Mouse (Mus musculus) stomach, postnatal 0 days (tissue): ENCODE results near the gene Pck1. TPM values are rescaled to one million over a fixed set of nuclear protein-coding genes. Genes with fewer than 3 reads are reported as not detected.
A peak's percentile ranks its signal among the peaks of the same experiment; 100 is the strongest.

Experiments
- ATAC-seq: fragments of 200-750 bp; cut with Nextera tagmentation; 2 replicates; pipeline ENCODE4 v1.8.0; 2017; ENCODE audit not compliant: low FRiP score, low TSS enrichment
- DNase-seq: peaks from one replicate; pipeline ENCODE4 v3.0.0-alpha.2; 2016; ENCODE audit warnings: low spot score
- H3K27ac ChIP-seq: fragments of 300-500 bp; sonication (generic); replicated peaks from 2 replicates; pipeline ENCODE4 v1.5.1; 2014; ENCODE audit warnings: mild to moderate bottlenecking, control low read depth
- H3K27me3 ChIP-seq: fragments of 300-500 bp; sonication (generic); 2 replicates; pipeline ENCODE4 v1.6.1; 2014; ENCODE audit warnings: low read length; ENCODE audit not compliant: control insufficient read depth, insufficient read depth
- H3K36me3 ChIP-seq: fragments of 300-500 bp; sonication (generic); 2 replicates; pipeline ENCODE4 v1.6.1; 2014; ENCODE audit warnings: low read length, mixed read lengths; ENCODE audit not compliant: control insufficient read depth, insufficient read depth
- H3K4me1 ChIP-seq: fragments of 300-500 bp; sonication (generic); replicated peaks from 2 replicates; pipeline ENCODE4 v1.6.1; 2014; ENCODE audit warnings: antibody characterized with exemption; ENCODE audit not compliant: control insufficient read depth, insufficient read depth
- H3K4me2 ChIP-seq: fragments of 300-500 bp; sonication (generic); replicated peaks from 2 replicates; pipeline ENCODE4 v1.6.1; 2014; ENCODE audit warnings: low read depth, mild to moderate bottlenecking, control low read depth, moderate library complexity
- H3K4me3 ChIP-seq: fragments of 300-500 bp; sonication (generic); 2 replicates; pipeline ENCODE4 v1.5.1; 2014; ENCODE audit warnings: low read depth, low read length, control low read depth
- H3K9ac ChIP-seq: fragments of 300-500 bp; sonication (generic); 2 replicates; pipeline ENCODE4 v1.6.1; 2014; ENCODE audit warnings: mild to moderate bottlenecking, low read length, control low read depth, mixed read lengths
- H3K9me3 ChIP-seq: fragments of 300-500 bp; sonication (generic); 2 replicates; pipeline ENCODE4 v1.6.1; 2016; ENCODE audit warnings: low read length; ENCODE audit not compliant: control insufficient read depth
- CTCF ChIP-seq: IDR thresholded peaks from 2 replicates; pipeline ENCODE4 v1.5.1; 2016; ENCODE audit warnings: antibody characterized with exemption, low read depth, mild to moderate bottlenecking, moderate library complexity
- EP300 ChIP-seq: optimal IDR thresholded peaks from 2 replicates; pipeline ENCODE3; 2016; ENCODE audit warnings: antibody characterized with exemption
- WGBS: fragments of 180-500 bp; shearing (Covaris S2); extraction: QIAGEN DNeasy Blood & Tissue Kit; methylation state at CpG from one replicate; pipeline ENCODE4 v1.1.7; 2014; 5-methylcytosine and 5-hydroxymethylcytosine counted together
- polyA plus RNA-seq: library from polyadenylated mRNA; unstranded; fragments of >200 nt; fragmentation: Nextera tagmentation; extraction: Ambion mirVana; gene quantifications from 2 replicates; pipeline ENCODE4 v1.2.1, GENCODE M21; 2015

Gene Pck1
- polyA plus RNA-seq, 1 experiment from 2014 or later: 0.59 TPM

- DNase-seq (peak; percentile 11), ATAC-seq (no peak)
- no peaks in the 10 kb centered on the region for H3K27me3 ChIP-seq
- H3K4me1 ChIP-seq: peaks cover 16% of the 10 kb centered on the region; the same call in 1 of the 2 replicates
- no peak overlapping the region for H3K4me3 ChIP-seq
- H3K36me3 ChIP-seq: no peaks in the 10 kb centered on the region
- H3K27ac ChIP-seq: peak overlapping the region; percentile 90
- 91% methylated on average over 1 of the region's 1 CpGs for WGBS
- H3K9ac ChIP-seq: no peak overlapping the region
- no peaks in the 10 kb centered on the region for H3K9me3 ChIP-seq
- no peak for TF ChIP-seq CTCF
- no peak overlapping the region for H3K4me2 ChIP-seq
Measured at GRCm38 (mm10) chr2:173172386-173172785, 19.5 kb downstream of the Pck1 start.

GRCm38 (mm10) chr2:173173008-173173407 is 20.2 kb downstream of the Pck1 start:
- H3K4me1 ChIP-seq: peaks cover 16% of the 10 kb centered on the region; the same call in 1 of the 2 replicates
- no peak for DNase-seq
- no peak overlapping the region for H3K4me3 ChIP-seq
- no peaks in the 10 kb centered on the region for H3K9me3 ChIP-seq
- WGBS: 33% methylated on average over 2 of the region's 2 CpGs
- no peaks in the 10 kb centered on the region for H3K27me3 ChIP-seq
- ATAC-seq: no peak
- H3K4me2 ChIP-seq: peak overlapping the region; percentile 3
- H3K9ac ChIP-seq: no peak overlapping the region
- no peaks in the 10 kb centered on the region for H3K36me3 ChIP-seq
- peak overlapping the region; percentile 90 for H3K27ac ChIP-seq
- TF ChIP-seq CTCF: no peak
- no peak for TF ChIP-seq EP300

- Histone ChIP-seq H3K27me3 (no peaks in the 10 kb centered on the region), H3K4me1 (peaks cover 16% of the 10 kb centered on the region; the same call in 1 of the 2 replicates), H3K27ac (peak overlapping the region; percentile 90), H3K4me2 (peak overlapping the region; percentile 43), H3K9ac (0 out of 2 replicates have a peak overlapping the region, but pooled peaks have one; percentile 50), H3K4me3 (peak overlapping the region; percentile 6), H3K9me3 (no peaks in the 10 kb centered on the region), H3K36me3 (no peaks in the 10 kb centered on the region)
- TF ChIP-seq CTCF (no peak), EP300 (peak; percentile 42)
- peak; percentile 66 for DNase-seq
- 4% methylated on average over 22 of the region's 22 CpGs for WGBS
- ATAC-seq: peak; percentile 78
Measured at GRCm38 (mm10) chr2:173173521-173174511, 21.0 kb downstream of the Pck1 start.

- Histone ChIP-seq H3K27me3 (no peaks in the 10 kb centered on the region), H3K9ac (no peak overlapping the region), H3K36me3 (no peaks in the 10 kb centered on the region), H3K9me3 (no peaks in the 10 kb centered on the region), H3K4me3 (no peak overlapping the region), H3K27ac (peak overlapping the region; percentile 90), H3K4me1 (peaks cover 16% of the 10 kb centered on the region; the same call in 1 of the 2 replicates), H3K4me2 (peak overlapping the region; percentile 17)
- 25% methylated on average over 1 of the region's 1 CpGs for WGBS
- no peak for ATAC-seq
- TF ChIP-seq EP300 (no peak), CTCF (no peak)
- no peak for DNase-seq
Measured at GRCm38 (mm10) chr2:173174569-173174968, 21.7 kb downstream of the Pck1 start.

GRCm38 (mm10) chr2:173175703-173176102 is 22.9 kb downstream of the Pck1 start:
- no peak for ATAC-seq
- Histone ChIP-seq H3K36me3 (no peaks in the 10 kb centered on the region), H3K4me2 (no peak overlapping the region), H3K9me3 (no peaks in the 10 kb centered on the region), H3K9ac (no peak overlapping the region), H3K4me3 (no peak overlapping the region), H3K27me3 (no peaks in the 10 kb centered on the region), H3K4me1 (peaks cover 16% of the 10 kb centered on the region; the same call in 1 of the 2 replicates), H3K27ac (no peak overlapping the region)
- no peak for DNase-seq
- WGBS: 92% methylated on average over 5 of the region's 5 CpGs
- TF ChIP-seq EP300 (no peak), CTCF (peak; percentile 37)

GRCm38 (mm10) chr2:173177481-173177880 is 24.6 kb downstream of the Pck1 start:
- ATAC-seq: no peak
- Histone ChIP-seq H3K4me3 (no peak overlapping the region), H3K36me3 (no peaks in the 10 kb centered on the region), H3K27ac (peak overlapping the region; percentile 65), H3K9ac (no peak overlapping the region), H3K9me3 (no peaks in the 10 kb centered on the region), H3K27me3 (no peaks in the 10 kb centered on the region), H3K4me1 (peaks cover 7% of the 10 kb centered on the region; the same call in 1 of the 2 replicates), H3K4me2 (no peak overlapping the region)
- no peak for TF ChIP-seq CTCF
- TF ChIP-seq EP300: no peak
- WGBS: 72% methylated on average over 5 of the region's 5 CpGs
- DNase-seq: no peak
